Mouse (Mus musculus) inflammation-experienced regulatory T-cells, adult 6 months (primary cell): ENCODE measurements around the gene Dnpep. TPM values are rescaled to one million over a fixed set of nuclear protein-coding genes. Genes with fewer than 3 reads are reported as not detected.

Experiments
- ATAC-seq: one replicate; pipeline ENCODE4 v1.8.0; 2017
- polyA plus RNA-seq, 3 experiments: library from polyadenylated mRNA; unstranded; fragments of 100-300 nt; shearing (Covaris generic); gene quantifications; one replicate each; pipeline ENCODE4 v1.2.1; 2017

Dnpep gene
- polyA plus RNA-seq, 3 experiments from 2014 or later, result 52.9 to 68.4 (median 62.8) TPM

- no peak for ATAC-seq
These were observed 9.7 kb upstream of the Dnpep start for GRCm38 (mm10) chr1:75327461-75327860.

- ATAC-seq, result no peak
These were observed 1.4 kb upstream of the Dnpep start for GRCm38 (mm10) chr1:75319166-75319565.

GRCm38 (mm10) chr1:75318736-75319135, 946 bp upstream of the Dnpep start:
- ATAC-seq, result no peak

- ATAC-seq, result no peak
These were observed 511 bp upstream of the Dnpep start for GRCm38 (mm10) chr1:75318301-75318700.

- ATAC-seq, result peak; percentile 3
These were observed 939 bp downstream of the Dnpep start for GRCm38 (mm10) chr1:75316861-75317240.

GRCm38 (mm10) chr1:75315456-75316365, 2.1 kb downstream of the Dnpep start:
- no peak for ATAC-seq

- ATAC-seq, result no peak
These were observed 2.8 kb downstream of the Dnpep start for GRCm38 (mm10) chr1:75315011-75315410.

GRCm38 (mm10) chr1:75311694-75312093, 6.1 kb downstream of the Dnpep start:
- no peak for ATAC-seq

- ATAC-seq, result no peak
These were observed 13.1 kb downstream of the Dnpep start for GRCm38 (mm10) chr1:75304662-75305061.

- no peak for ATAC-seq
These were observed 23.5 kb downstream of the Dnpep start for GRCm38 (mm10) chr1:75294294-75294693.

GRCm38 (mm10) chr1:75293331-75293701, 24.5 kb downstream of the Dnpep start:
- ATAC-seq, result no peak

GRCm38 (mm10) chr1:75292476-75293330, 25.1 kb downstream of the Dnpep start:
- no peak for ATAC-seq

- ATAC-seq, result no peak
These were observed 26.5 kb downstream of the Dnpep start for GRCm38 (mm10) chr1:75291321-75291720.

GRCm38 (mm10) chr1:75290582-75290981, 27.2 kb downstream of the Dnpep start:
- ATAC-seq, result no peak

GRCm38 (mm10) chr1:75289888-75290431, 27.8 kb downstream of the Dnpep start:
- no peak for ATAC-seq

GRCm38 (mm10) chr1:75289376-75289775, 28.4 kb downstream of the Dnpep start:
- no peak for ATAC-seq

- no peak for ATAC-seq
These were observed 32.9 kb downstream of the Dnpep start for GRCm38 (mm10) chr1:75284911-75285310.

GRCm38 (mm10) chr1:75283017-75283416, 34.8 kb downstream of the Dnpep start:
- no peak for ATAC-seq

GRCm38 (mm10) chr1:75278228-75278627, 39.6 kb downstream of the Dnpep start, which contains the start of gene Resp18:
Resp18 (minus strand) TSS chr1:75278415.
- ATAC-seq, result no peak

- ATAC-seq, result no peak
These were observed 40.3 kb downstream of the Dnpep start for GRCm38 (mm10) chr1:75277195-75278188.

- ATAC-seq, result no peak
These were observed 53.5 kb downstream of the Dnpep start, which contains the start of gene Ptprn for GRCm38 (mm10) chr1:75264091-75264880. Ptprn (minus strand) TSS chr1:75264502.
